In the genomic region with DNA sequence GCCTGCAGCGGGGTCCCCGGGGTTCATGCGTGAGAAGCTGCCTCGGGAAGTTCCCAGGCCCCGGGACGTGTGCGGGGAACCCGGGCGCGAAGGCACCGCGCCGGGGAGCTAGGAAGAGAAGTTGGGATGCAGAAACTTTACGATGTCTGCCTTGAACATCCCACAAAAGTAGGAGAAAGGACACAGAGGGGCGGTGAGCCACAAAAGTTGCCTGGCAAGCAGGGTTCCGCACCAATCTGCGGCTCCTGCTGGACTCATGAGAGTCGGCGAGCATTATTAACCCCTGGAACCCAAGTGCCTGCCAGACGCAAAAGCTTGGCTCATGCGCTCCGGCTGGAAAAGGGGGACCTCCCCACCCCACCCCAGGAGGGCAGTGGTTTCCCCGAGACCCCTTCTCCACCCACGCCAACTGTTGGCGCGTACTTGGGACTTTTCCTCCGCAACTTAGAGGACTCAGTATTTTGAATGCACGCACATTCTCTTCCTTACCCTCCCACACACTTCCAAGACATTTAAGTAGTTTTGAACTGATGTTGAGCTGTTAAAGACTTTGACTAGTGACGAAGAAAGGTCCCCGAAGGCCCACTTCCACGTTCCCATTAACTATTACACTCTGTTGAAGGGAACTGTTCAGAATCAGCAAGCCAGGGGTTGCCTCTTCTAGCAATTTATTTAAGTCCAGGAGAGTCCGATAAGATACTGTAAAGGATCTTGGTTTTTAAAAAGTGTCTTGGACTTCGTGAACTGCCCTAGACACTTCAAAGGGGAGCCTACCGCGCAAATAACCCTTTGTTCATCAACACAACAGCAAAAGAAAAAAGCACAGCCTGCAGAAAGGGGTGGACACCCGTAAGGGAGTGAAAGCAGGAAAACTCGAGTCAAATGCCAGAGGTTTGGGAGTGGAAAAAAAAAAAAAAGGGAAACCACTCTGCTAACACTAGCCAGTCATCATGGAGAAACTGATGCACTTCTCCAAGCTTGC, we compare ENCODE assay signal across 8 mouse cellular contexts. TPM values are rescaled to one million over a fixed set of nuclear protein-coding genes. Genes with fewer than 3 reads are reported as not detected.
A peak's percentile ranks its signal among the peaks of the same experiment; 100 is the strongest.
DNase-seq lines count a peak whose midpoint lies in the region; ATAC-seq and TF ChIP-seq lines count a peak whose summit lies in the region.

No protein-coding gene starts in this region.

- TF ChIP-seq CTCF in thymus, adult 2 months (IDR thresholded peaks at IDR 0.05; ENCODE audit: borderline replicate concordance, control insufficient read depth, extremely low read depth, insufficient read depth, low read length, poor library complexity), result no peak

- no peaks in the 10 kb centered on the region for H3K4me1 ChIP-seq in thymus, adult 2 months (replicated peaks; ENCODE audit: control insufficient read depth, insufficient read depth, low read length)
- H3K4me1 ChIP-seq in liver, embryonic 13.5 days (replicated peaks), result 0 out of 2 replicates have a peak, but pooled peaks cover 3% of the 10 kb centered on the region

- WGBS in thymus, adult 2 months, result 10% methylated on average over 37 of the region's 37 CpGs
- WGBS in liver, embryonic 13.5 days (ENCODE audit: insufficient replicate concordance), result 3% methylated on average over 37 of the region's 37 CpGs

- peaks cover 3% of the 10 kb centered on the region; the same call in 1 of the 2 replicates for H3K27me3 ChIP-seq in thymus, adult 2 months (ENCODE audit: control insufficient read depth, insufficient read depth, low read length)
- H3K27me3 ChIP-seq in liver, embryonic 13.5 days, result peaks cover 55% of the 10 kb centered on the region

- ATAC-seq in liver, embryonic 13.5 days (ENCODE audit: low read depth), result peak; percentile 34

- H3K9ac ChIP-seq in liver, embryonic 13.5 days, result peak overlapping the region; percentile 55

- no peaks in the 10 kb centered on the region for H3K36me3 ChIP-seq in thymus, adult 2 months (ENCODE audit: control insufficient read depth, insufficient read depth, low read length)
- no peaks in the 10 kb centered on the region for H3K36me3 ChIP-seq in liver, embryonic 13.5 days

- H3K27ac ChIP-seq in thymus, adult 2 months (ENCODE audit: control insufficient read depth, insufficient read depth, low read length), result no peak overlapping the region
- H3K27ac ChIP-seq in liver, embryonic 13.5 days, result peak overlapping the region; percentile 71

- H3K4me2 ChIP-seq in liver, embryonic 13.5 days, result peak overlapping the region; percentile 63

- intact Hi-C loops in left cerebral cortex, postnatal 14 days (cut with DNase I), result no loop called here

- no peak for TF ChIP-seq POLR2A in thymus, adult 2 months (IDR thresholded peaks at IDR 0.05; ENCODE audit: control insufficient read depth, extremely low read depth, insufficient read depth, low read length, poor library complexity)

- H3K9me3 ChIP-seq in liver, embryonic 13.5 days (replicated peaks), result no peaks in the 10 kb centered on the region

- peak; percentile 72 for DNase-seq in embryo, embryonic 10 days (ENCODE audit: low spot score)
- no peak for DNase-seq in embryo, embryonic 9.5 days (ENCODE audit: extremely low spot score)
- no peak for DNase-seq in thymus, adult 2 months
- DNase-seq in thymus, adult 18-20 months, result no peak
- DNase-seq in heart, postnatal 4 days, result peak; percentile 24
- DNase-seq in liver, embryonic 13.5 days, result no peak
- peak; percentile 56 for DNase-seq in testis, postnatal 14 days (ENCODE audit: low spot score)
- no peak for DNase-seq in left cerebral cortex, postnatal 14 days (ENCODE audit: low spot score in 2 of 2)

- H3K4me3 ChIP-seq in thymus, adult 2 months (ENCODE audit: control insufficient read depth, insufficient read depth, low read length), result peak overlapping the region; percentile 21; the same call in 1 of the 2 replicates
- H3K4me3 ChIP-seq in liver, embryonic 13.5 days (replicated peaks), result peak overlapping the region; percentile 62

RNA-seq across cellular contexts. Expression of a gene that starts 0.7 kb away (rescaled TPM):
- 3.9 and 8.2 TPM in 2 replicates for polyA plus RNA-seq in thymus, adult 2 months (2012; rRNA removed)
- total RNA-seq in heart, postnatal 4 days (2021), result 100 to 1,000 TPM; 311 to 341 TPM
- polyA plus RNA-seq in liver, embryonic 13.5 days (2015; fragmentation: Nextera tagmentation; extraction: Ambion mirVana), result 31.6 and 35.4 TPM in 2 replicates
- 100 to 1,000 TPM; 100 to 114 TPM for total RNA-seq in left cerebral cortex, postnatal 14 days (2021)

Comparison
In these comparisons a context has a peak if more than half of its experiments do, and no peak if none do; other contexts are left out.
1. DNase-seq: peak in embryo, embryonic 10 days (single experiment), heart, postnatal 4 days (single experiment) and testis, postnatal 14 days (single experiment); none in embryo, embryonic 9.5 days (single experiment), thymus, adult 2 months (single experiment), thymus, adult 18-20 months (0 of 2), liver, embryonic 13.5 days (single experiment) and left cerebral cortex, postnatal 14 days (0 of 2).